Mouse (Mus musculus) layer of hippocampus, postnatal 14 days (tissue): ENCODE measurements around the gene Duoxa2. TPM values are rescaled to one million over a fixed set of nuclear protein-coding genes. Genes with fewer than 3 reads are reported as not detected.
"Not testable (repeated sequence)": the region's sequence is repeated elsewhere in the genome, so short reads cannot be mapped to it uniquely, and the experiment has no call there.

Source experiments
- DNase-seq, 2 experiments: peaks; one replicate each; pipeline ENCODE4 v3.0.0; 2021 to 2022; ENCODE audit warnings: low spot score in 2 of 2, mixed read lengths in 1 of 2
- total RNA-seq, 2 experiments: library from RNA; stranded (reverse); gene quantifications; 2 replicates each; pipeline ENCODE4 v1.2.3; 2021

The Duoxa2 gene
- total RNA-seq, 2 experiments from 2014 or later: not detected

DNA sequence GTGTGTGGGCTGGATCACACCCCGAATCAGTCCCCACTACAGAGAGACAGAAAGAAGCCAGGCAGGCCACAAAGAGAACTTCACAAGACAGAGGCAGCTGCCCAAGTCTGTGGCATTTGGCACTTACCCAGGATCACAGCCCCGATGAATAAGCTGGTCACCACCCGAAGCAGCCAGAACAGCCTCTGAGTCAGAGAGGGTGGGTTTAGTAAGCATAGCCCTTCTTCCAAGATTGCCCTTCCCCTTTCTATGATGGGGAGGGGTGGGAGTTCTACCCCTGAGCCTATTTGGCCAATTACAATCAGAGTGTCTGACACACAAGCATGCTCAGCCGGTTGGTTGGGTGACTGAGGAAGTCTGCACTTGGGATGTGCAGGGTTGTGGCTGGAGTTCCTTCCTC, 7.5 kb downstream of the Duoxa2 start:
- peak in 1 of 2 experiments; percentile 39 for DNase-seq

- DNase-seq: no peak
Observed at GRCm38 (mm10) chr2:122309647-122310046, 10.9 kb downstream of the Duoxa2 start.

GRCm38 (mm10) chr2:122311561-122311960, 12.9 kb downstream of the Duoxa2 start:
- no peak for DNase-seq

GRCm38 (mm10) chr2:122312722-122313417, 14.2 kb downstream of the Duoxa2 start:
- DNase-seq: peak in 1 of 2 experiments; percentile 35

DNA sequence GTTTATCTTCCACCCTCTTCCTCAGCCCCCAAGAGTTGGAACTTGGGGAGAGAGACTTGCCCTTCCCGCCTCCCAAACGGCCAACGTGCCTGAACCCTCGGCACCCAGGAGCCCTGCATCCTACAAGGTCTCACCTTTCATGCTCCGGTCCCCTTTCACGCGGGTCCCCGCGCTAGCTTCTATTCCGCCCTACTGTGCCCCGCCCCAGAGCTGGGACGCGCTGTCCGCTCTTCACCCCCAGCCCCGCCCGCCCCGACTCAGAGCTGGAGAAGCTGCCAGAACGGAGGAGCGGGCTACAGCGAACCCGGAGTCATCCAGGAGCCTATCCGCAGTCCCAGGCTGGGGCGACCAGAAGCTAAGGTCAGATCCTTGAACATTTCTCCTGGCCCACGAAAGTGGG, 14.8 kb downstream of the Duoxa2 start, which contains the start of gene Duoxa1:
Gene Duoxa1, minus strand, starts transcription at position 195 of the 400 bp plus-strand sequence.
- no peak for DNase-seq

DNA sequence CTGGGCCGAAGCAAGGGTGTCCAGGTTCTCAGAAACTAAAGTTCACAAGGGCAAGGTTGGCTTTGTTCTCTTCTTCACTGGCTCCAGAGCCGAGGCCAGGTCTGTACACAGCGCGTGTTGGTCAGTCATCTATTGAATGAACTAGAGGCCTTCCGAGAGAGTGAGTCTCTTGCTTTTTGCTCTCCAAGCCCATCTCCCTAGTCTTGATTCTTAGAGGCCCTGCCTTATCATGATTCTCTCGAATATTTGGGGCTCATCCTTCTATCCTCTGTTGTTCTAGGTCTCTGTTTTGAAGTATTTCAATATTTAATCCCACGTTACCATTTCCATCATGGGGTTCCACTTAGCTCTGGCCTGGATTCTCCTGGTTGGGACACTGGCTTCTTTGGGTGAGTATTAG, 16.7 kb downstream of the Duoxa2 start, which contains the start of gene Duox1:
Gene Duox1, plus strand, starts transcription at position 301 of the 400 bp plus-strand sequence.
- DNase-seq: no peak

GRCm38 (mm10) chr2:122317384-122317783, 18.7 kb downstream of the Duoxa2 start:
- no peak for DNase-seq

GRCm38 (mm10) chr2:122323960-122324359, 25.3 kb downstream of the Duoxa2 start:
- DNase-seq: no peak

DNA sequence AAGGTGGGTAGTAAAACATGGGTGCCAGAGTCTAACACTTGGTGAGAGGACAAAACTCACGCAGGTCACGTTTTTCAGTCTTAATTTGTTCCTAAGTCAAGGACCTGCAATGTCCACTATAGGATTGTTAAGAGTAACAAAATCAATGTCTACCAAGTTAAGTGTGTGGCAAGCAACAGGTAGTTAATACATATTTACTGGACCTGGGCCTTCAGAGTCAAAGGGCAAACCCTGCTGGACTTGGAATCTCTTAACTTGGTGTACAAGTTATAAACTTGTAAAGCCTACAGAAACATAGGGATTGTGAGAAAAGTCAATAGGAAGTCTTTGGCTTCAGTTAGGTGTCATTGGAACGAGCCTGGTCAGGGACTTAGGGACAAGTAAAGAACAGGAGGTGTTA, 25.9 kb downstream of the Duoxa2 start:
- no peak for DNase-seq

DNA sequence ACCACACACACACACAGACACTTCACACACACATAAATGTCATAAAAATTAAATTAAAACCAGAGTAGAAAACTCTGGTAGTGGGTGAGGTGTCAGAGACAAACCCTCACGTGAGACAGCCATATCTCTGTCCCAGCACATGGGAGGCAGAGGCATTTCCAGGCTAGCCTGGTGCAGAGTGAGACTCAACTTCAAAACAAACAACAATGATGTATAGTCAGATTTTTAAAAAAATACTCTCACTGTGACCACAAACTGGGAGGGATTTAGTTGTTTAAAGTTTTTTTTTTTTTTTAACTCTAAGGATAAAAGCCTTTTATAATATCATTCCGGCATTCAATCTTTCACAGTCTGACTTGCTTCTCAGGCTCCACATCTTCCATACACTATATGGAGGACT, 26.7 kb downstream of the Duoxa2 start:
- no peak for DNase-seq

DNA sequence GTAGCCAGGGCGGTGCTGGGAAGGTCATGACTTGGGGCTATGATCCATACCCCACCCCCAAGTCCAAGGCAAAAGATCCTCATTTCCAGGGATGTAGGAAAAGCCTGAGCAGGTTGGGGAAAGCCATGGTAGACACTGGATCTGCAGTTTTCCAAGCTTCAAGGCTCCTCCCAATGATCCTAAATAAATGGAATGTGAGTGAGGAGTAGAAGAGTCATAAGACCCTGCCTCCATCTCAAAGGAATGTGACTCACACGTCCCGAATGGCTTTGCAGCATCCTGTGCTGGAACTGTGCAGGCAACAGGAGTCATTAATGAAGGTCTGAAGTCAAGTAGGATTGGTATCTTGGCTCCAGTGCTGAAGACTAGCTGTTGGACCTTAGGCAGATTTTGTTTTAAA, 29.3 kb downstream of the Duoxa2 start:
- DNase-seq: no peak

GRCm38 (mm10) chr2:122330317-122330716, 31.6 kb downstream of the Duoxa2 start:
- DNase-seq: not testable (repeated sequence)

DNA sequence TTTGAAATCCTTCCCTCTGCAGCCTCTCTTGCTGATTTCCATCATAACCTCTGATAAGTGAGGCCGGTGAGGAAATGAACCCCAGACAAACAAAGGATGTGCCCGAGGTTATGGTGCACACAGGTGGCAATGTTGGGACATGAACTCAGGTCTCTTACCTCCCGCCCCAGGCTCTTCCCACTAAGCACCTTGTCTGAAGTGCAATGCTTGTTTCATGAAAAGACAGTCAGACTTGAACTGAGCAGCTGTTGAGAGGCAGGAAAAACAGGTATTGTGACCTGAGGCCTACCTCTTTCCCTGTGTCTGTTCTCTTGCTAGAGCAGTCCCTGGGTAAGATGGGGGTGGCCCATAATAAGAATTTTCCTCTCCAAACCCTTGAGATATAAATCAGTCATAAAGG, 33.5 kb downstream of the Duoxa2 start:
- DNase-seq: no peak

GRCm38 (mm10) chr2:122334170-122334569, 35.5 kb downstream of the Duoxa2 start:
- DNase-seq: no peak

GRCm38 (mm10) chr2:122337291-122337690, 38.6 kb downstream of the Duoxa2 start:
- no peak for DNase-seq

GRCm38 (mm10) chr2:122345106-122345893, 46.6 kb downstream of the Duoxa2 start:
- no peak for DNase-seq

DNA sequence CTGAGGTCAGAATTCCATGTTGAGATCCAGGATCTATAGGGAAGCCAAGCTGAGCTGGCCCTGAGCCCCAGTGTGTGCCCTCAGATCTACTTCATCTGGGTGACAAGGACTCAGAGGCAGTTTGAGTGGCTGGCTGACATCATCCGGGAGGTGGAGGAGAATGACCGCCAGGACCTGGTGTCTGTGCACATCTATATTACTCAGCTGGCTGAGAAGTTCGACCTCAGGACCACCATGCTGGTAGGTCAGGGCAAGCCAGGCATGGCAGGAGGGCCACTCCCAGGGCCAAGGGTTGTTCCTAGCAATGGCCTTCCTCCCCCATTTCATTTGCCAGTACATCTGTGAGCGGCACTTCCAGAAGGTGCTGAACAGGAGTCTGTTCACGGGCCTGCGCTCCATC, 47.5 kb downstream of the Duoxa2 start:
- not testable (repeated sequence) for DNase-seq

DNA sequence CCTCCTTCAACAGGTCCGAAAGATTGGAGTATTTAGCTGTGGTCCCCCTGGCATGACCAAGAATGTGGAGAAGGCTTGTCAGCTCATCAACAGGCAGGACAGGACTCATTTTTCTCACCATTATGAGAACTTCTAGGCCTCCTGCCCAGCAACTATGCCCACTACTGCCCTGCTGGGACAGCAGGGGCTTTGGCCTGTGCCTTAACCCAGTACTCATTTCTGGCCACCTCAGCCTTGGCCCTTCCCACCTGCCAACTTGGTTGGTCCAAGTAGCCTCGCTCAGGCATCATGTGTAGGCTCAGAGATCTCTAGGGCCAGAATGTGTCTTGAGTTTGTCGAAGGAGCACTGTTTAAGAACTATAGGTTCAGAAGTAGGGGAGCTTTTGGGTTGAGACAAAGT, 48.6 kb downstream of the Duoxa2 start:
- no peak for DNase-seq

DNA sequence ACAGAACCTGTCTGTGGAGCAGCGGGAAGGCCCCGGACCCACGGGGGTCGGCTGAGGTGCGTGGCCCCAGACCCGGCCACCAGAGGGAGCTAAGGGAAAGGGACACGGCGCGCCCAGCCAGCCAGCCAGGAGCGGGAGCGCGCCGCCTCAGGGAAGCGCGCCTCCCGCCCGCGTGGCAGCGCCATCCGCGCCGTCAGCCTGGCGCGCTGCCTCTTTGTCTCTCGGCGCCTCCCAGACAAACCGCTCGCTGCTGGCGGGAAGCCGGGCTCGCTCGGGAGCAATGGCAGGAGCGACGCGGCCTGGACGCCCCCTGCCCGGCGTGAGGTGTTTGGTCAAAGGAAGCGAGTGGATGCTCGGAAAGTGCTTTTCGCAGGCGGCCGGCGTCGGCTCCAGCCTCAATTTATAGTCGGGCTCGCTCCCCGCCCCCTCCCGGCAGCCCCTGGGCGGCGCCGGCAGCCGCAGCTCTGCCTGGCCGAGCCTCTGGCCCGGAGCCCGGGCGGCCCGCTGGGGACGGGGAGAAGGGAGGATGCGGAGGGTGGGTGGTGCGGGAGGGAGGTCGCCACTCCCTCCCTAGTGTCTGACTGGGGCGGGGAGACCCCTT, 49.9 kb downstream of the Duoxa2 start:
- DNase-seq: peak; percentile 90 to 94

- DNase-seq: no peak
Observed at GRCm38 (mm10) chr2:122349136-122349785, 50.6 kb downstream of the Duoxa2 start.

DNA sequence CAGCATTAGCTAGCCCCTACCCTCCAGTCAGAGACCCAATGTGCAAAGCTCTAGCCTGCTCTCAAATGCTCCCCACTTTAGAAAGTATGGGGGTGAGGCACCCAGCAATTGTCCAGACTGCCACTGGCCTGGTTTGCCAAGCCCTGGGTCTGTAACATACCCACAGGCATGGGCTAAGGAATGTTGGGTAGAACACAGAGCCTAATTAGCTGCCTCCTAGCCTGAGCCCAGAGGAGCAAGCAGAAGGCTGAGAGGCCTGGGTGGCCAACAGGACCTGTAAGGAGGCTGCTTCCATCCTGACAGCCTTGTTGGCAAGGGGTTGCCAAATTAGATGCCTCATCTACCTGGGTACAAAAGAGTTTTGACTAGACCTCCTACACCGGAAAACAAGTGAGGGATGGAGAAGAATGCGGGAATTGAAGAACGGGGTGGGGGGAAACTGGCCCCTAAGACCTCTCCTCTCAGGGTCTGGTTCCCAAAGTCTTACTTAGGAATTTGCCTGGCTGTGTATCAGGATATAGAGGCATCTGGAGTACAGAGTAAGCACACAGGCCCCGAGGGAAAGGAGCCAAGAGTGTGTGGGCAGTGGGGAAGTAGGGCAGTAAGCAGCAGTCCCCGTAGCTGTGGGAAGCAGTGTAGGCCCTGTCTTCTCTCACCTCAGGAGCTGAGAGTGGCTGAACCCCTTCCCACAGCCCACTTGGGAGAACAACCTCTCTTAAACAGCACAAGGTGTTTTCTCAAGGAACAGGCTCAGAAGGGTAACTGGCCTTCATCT, 52.6 kb downstream of the Duoxa2 start:
- DNase-seq: no peak
